ENCODE assay signal across 8 mouse cellular contexts in the genomic region with DNA sequence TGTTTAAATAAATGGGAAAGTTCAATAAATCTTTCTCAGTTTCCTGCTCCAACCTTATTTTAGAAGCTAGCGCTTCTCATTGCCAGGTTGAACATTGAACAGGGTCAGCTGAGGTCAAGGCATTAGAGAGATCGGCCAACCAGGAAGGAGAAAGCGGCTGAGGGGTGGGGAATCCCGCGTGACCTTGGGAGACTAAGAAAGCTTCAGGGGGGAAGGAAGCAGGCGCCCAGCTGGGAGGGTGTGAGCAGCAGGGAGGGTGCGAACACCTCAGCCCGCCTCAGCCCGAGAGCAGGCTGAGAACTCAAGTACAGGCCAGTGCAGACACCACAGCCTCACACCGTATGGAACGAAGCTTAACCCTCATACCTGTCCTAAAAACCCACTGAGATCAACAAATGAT. TPM values are rescaled to one million over a fixed set of nuclear protein-coding genes. Genes with fewer than 3 reads are reported as not detected.
DNase-seq lines count a peak whose midpoint lies in the region; ATAC-seq lines count a peak whose summit lies in the region.

No protein-coding gene starts in this region.

- ATAC-seq in intestine, embryonic 16.5 days: peak; percentile 80
- no peak for ATAC-seq in CD4-positive, CD25-positive, alpha-beta regulatory T cell, adult 4 months

- H3K4me1 ChIP-seq in intestine, embryonic 16.5 days (ENCODE audit: control insufficient read depth, insufficient read depth, low read length): peaks cover 26% of the 10 kb centered on the region

- H3K4me3 ChIP-seq in intestine, embryonic 16.5 days (ENCODE audit: low read length): no peak overlapping the region

- WGBS in intestine, embryonic 16.5 days: 23% methylated on average over 11 of the region's 11 CpGs

- no peak overlapping the region for H3K4me2 ChIP-seq in intestine, embryonic 16.5 days (ENCODE audit: low read depth, low read length)

- 0 out of 2 replicates have a peak, but pooled peaks cover 5% of the 10 kb centered on the region for H3K36me3 ChIP-seq in intestine, embryonic 16.5 days (ENCODE audit: control insufficient read depth, insufficient read depth, low read length)

- peak overlapping the region; percentile 38; the same call in 1 of the 2 replicates for H3K27ac ChIP-seq in intestine, embryonic 16.5 days (ENCODE audit: low read length)

- H3K9me3 ChIP-seq in intestine, embryonic 16.5 days (ENCODE audit: control insufficient read depth, low read length): no peaks in the 10 kb centered on the region

- no peak overlapping the region for H3K9ac ChIP-seq in intestine, embryonic 16.5 days (ENCODE audit: low read depth, low read length)

- peak; percentile 44 to 49 for DNase-seq in spleen, postnatal 36 days (ENCODE audit: low spot score in 2 of 2)
- no peak for DNase-seq in spleen, postnatal 10 days (ENCODE audit: low spot score in 2 of 2)
- DNase-seq in lung, postnatal 10 days: peak; percentile 40
- no peak for DNase-seq in layer of hippocampus, adult 9-11 months
- DNase-seq in spleen, postnatal 14 days (ENCODE audit: low spot score in 2 of 2): no peak
- no peak for DNase-seq in c-Kit-positive CD71-positive TER-119-positive erythroid progenitor cells, embryonic 14.5 days (ENCODE audit: low spot score)

- H3K27me3 ChIP-seq in intestine, embryonic 16.5 days (replicated peaks; ENCODE audit: control insufficient read depth, insufficient read depth, low read length): no peaks in the 10 kb centered on the region

RNA-seq across cellular contexts. Expression of a gene that starts 22.8 kb away (rescaled TPM):
- polyA plus RNA-seq in intestine, embryonic 16.5 days (2015; fragmentation: Nextera tagmentation; extraction: Ambion mirVana): 26.7 and 33.7 TPM in 2 replicates
- polyA plus RNA-seq in CD4-positive, CD25-positive, alpha-beta regulatory T cell, adult 4 months (2017; shearing (Covaris generic)): 1 to 10 TPM; 6.3 to 8.8 TPM

Comparison
In these comparisons a context has a peak if more than half of its experiments do, and no peak if none do; other contexts are left out.
1. DNase-seq: peak in spleen, postnatal 36 days (2 of 2) and lung, postnatal 10 days (single experiment); none in spleen, postnatal 10 days (0 of 2), layer of hippocampus, adult 9-11 months (single experiment), spleen, postnatal 14 days (0 of 2) and c-Kit-positive CD71-positive TER-119-positive erythroid progenitor cells, embryonic 14.5 days (single experiment).